Mouse (Mus musculus) kidney, embryonic 15.5 days (tissue): ENCODE measurements around the gene Pcp4l1. TPM values are rescaled to one million over a fixed set of nuclear protein-coding genes. Genes with fewer than 3 reads are reported as not detected.

Experiments
- ATAC-seq: fragments of 200-750 bp; cut with Nextera tagmentation; replicated peaks from 2 replicates; pipeline ENCODE4 v1.8.0; 2017; ENCODE audit warnings: moderate TSS enrichment; ENCODE audit not compliant: low FRiP score
- H3K27ac ChIP-seq: fragments of 300-500 bp; sonication (generic); 2 replicates; pipeline ENCODE4 v1.5.1; 2015; ENCODE audit warnings: mild to moderate bottlenecking, inconsistent platforms
- H3K27me3 ChIP-seq: fragments of 300-500 bp; sonication (generic); 2 replicates; pipeline ENCODE4 v1.6.1; 2015; ENCODE audit warnings: inconsistent platforms
- H3K36me3 ChIP-seq: fragments of 300-500 bp; sonication (generic); 2 replicates; pipeline ENCODE4 v1.6.1; 2015; ENCODE audit warnings: inconsistent platforms
- H3K4me1 ChIP-seq: fragments of 300-500 bp; sonication (generic); 2 replicates; pipeline ENCODE4 v1.6.1; 2015; ENCODE audit warnings: inconsistent platforms
- H3K4me2 ChIP-seq: fragments of 300-500 bp; sonication (generic); 2 replicates; pipeline ENCODE4 v1.6.1; 2015; ENCODE audit warnings: moderate library complexity, mild to moderate bottlenecking, inconsistent platforms
- H3K4me3 ChIP-seq: fragments of 300-500 bp; sonication (generic); replicated peaks from 2 replicates; pipeline ENCODE4 v1.5.1; 2015; ENCODE audit warnings: mild to moderate bottlenecking, inconsistent platforms
- H3K9ac ChIP-seq: fragments of 300-500 bp; sonication (generic); 2 replicates; pipeline ENCODE4 v1.6.1; 2015; ENCODE audit warnings: mild to moderate bottlenecking, inconsistent platforms
- H3K9me3 ChIP-seq: fragments of 300-500 bp; sonication (generic); replicated peaks from 2 replicates; pipeline ENCODE4 v1.6.1; 2016; ENCODE audit warnings: inconsistent platforms
- WGBS: fragments of 180-500 bp; shearing (Covaris S2); methylation state at CpG from one replicate; pipeline ENCODE4 v1.1.7; 2015; ENCODE audit warnings: mixed read lengths; 5-methylcytosine and 5-hydroxymethylcytosine counted together
- polyA plus RNA-seq: library from polyadenylated mRNA; unstranded; fragments of >200 nt; fragmentation: Nextera tagmentation; extraction: Ambion mirVana; gene quantifications from 2 replicates; pipeline ENCODE4 v1.2.1, GENCODE M21; 2015

Pcp4l1 gene
- polyA plus RNA-seq, 1 experiment from 2014 or later, result 4.0 TPM

DNA sequence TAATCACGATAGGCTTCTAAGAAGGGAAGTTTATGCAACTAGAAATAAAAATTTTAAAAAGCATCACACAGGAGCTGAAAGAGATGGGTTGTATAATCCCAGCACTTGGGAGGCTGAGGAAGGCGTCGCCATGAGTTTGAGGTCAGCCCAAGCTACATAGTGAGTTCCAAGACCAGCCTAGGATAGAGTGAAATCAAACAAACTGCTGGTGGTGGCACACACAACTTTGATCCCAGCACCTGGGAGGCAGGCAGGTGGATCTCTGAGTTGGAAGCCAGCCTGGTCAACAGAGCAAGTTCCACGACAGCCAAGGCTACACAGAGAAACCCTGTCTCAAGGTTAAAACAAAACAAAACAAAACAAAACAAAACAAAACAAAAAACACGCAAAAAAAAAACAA lies 36.3 kb upstream of the Pcp4l1 start:
- H3K27me3 ChIP-seq, result no peaks in the 10 kb centered on the region
- WGBS, result 84% methylated on average over 5 of the region's 5 CpGs
- H3K9me3 ChIP-seq, result no peaks in the 10 kb centered on the region
- ATAC-seq, result no peak
- H3K9ac ChIP-seq, result no peak overlapping the region
- H3K27ac ChIP-seq, result no peak overlapping the region
- H3K4me2 ChIP-seq, result no peak overlapping the region
- peaks cover 13% of the 10 kb centered on the region; the same call in 1 of the 2 replicates for H3K4me1 ChIP-seq
- no peak overlapping the region for H3K4me3 ChIP-seq
- H3K36me3 ChIP-seq, result peaks cover 42% of the 10 kb centered on the region

DNA sequence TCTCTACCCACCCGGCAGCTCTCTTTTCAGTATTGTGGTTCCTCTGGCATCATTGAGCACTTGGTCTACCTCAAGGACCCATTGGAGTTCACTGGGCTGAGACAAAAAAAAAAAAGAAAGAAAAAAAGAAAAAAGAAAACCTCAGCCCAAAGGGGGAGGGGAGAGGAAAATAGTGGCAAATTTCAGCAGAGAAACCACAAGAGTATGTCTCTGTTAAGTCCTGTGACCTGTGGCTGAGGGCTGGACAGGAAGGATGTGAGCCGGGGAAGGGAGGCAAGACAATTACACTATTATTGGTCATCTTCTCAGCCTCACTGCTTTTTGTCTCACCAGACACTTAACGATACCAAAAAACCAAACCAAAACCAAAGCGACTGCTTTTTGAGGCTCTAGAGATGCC lies 35.8 kb upstream of the Pcp4l1 start:
- no peaks in the 10 kb centered on the region for H3K9me3 ChIP-seq
- H3K4me3 ChIP-seq, result no peak overlapping the region
- no peaks in the 10 kb centered on the region for H3K27me3 ChIP-seq
- H3K9ac ChIP-seq, result no peak overlapping the region
- H3K27ac ChIP-seq, result no peak overlapping the region
- no peak for ATAC-seq
- WGBS, result 82% methylated on average over 4 of the region's 4 CpGs
- peaks cover 37% of the 10 kb centered on the region for H3K36me3 ChIP-seq
- peaks cover 13% of the 10 kb centered on the region; the same call in 1 of the 2 replicates for H3K4me1 ChIP-seq
- H3K4me2 ChIP-seq, result no peak overlapping the region

DNA sequence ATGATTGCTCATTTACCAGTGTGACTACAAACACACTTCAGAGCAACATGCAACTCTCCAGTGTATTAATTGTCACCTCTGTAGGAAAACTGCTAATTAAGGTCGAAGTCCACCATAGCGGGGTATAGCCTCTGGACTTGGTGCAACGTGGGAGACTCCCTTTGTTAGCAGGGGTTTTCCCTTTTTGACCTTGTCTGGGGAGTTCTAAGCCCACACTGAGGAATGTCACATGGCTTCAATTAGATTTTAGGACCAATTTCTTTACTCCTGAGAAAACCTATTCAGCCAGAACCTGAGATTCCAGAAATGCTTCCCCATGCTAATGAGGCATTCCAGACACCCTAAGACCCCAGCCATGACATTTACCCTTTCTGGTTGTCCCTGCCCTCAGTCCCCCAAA lies 34.1 kb upstream of the Pcp4l1 start:
- H3K9ac ChIP-seq, result no peak overlapping the region
- 61% methylated on average over 3 of the region's 3 CpGs for WGBS

DNA sequence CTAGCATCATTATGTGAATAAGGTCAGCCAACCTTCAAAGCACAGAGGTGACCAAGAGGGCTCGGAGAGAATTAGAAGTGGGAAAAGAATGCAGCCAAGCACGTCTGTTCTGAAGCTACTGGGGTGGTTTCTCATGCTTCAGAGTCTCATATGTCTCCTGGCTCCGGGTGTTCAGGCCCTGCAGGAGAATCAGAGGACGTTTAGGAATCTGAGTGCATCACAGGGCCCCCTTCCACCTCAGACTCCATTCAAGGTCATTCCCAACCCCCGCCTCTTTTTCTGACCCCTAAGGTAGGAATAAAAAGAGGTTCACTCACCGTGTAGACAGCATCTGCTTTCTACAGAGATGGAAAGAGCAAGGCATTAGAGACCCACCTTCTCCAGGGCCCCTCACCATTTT lies 33.7 kb upstream of the Pcp4l1 start:
- no peaks in the 10 kb centered on the region for H3K9me3 ChIP-seq
- H3K27ac ChIP-seq, result peak overlapping the region; percentile 49
- H3K4me1 ChIP-seq, result peaks cover 13% of the 10 kb centered on the region; the same call in 1 of the 2 replicates
- H3K4me3 ChIP-seq, result no peak overlapping the region
- no peak overlapping the region for H3K9ac ChIP-seq
- peaks cover 16% of the 10 kb centered on the region for H3K36me3 ChIP-seq
- no peak for ATAC-seq
- H3K27me3 ChIP-seq, result no peaks in the 10 kb centered on the region
- WGBS, result 43% methylated on average over 6 of the region's 6 CpGs
- H3K4me2 ChIP-seq, result no peak overlapping the region

More for the DNA sequence above, 34.1 kb upstream of the Pcp4l1 start:
- Histone ChIP-seq H3K4me1 (peaks cover 13% of the 10 kb centered on the region; the same call in 1 of the 2 replicates), H3K27ac (0 out of 2 replicates have a peak overlapping the region, but pooled peaks have one; percentile 49), H3K4me2 (no peak overlapping the region), H3K9me3 (no peaks in the 10 kb centered on the region), H3K4me3 (no peak overlapping the region), H3K27me3 (no peaks in the 10 kb centered on the region), H3K36me3 (peaks cover 20% of the 10 kb centered on the region)
- no peak for ATAC-seq

DNA sequence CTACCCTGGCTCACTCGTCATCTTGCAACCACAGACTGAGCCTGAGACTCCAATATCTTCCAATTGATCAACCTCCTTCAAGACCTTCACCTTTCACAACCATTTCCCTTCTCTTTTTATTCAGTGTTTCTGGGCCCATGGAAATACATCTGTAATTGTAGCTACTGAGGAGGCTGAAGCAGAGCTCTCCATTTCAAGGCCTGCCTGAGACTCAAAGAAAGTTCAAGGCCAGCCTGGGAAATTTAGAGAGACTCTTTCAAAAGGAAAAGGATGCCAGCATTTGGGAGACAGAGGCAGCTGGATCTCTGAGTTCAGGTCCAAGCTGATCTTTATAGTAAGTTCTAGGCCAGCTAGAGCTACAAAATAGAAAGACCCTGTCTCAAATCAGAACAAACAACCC lies 31.8 kb upstream of the Pcp4l1 start:
- no peaks in the 10 kb centered on the region for H3K9me3 ChIP-seq
- WGBS, result 71% methylated on average over 1 of the region's 1 CpGs
- ATAC-seq, result no peak
- H3K4me1 ChIP-seq, result peaks cover 18% of the 10 kb centered on the region
- no peak overlapping the region for H3K4me2 ChIP-seq
- no peaks in the 10 kb centered on the region for H3K36me3 ChIP-seq
- no peak overlapping the region for H3K27ac ChIP-seq
- no peak overlapping the region for H3K9ac ChIP-seq
- no peak overlapping the region for H3K4me3 ChIP-seq
- H3K27me3 ChIP-seq, result no peaks in the 10 kb centered on the region

DNA sequence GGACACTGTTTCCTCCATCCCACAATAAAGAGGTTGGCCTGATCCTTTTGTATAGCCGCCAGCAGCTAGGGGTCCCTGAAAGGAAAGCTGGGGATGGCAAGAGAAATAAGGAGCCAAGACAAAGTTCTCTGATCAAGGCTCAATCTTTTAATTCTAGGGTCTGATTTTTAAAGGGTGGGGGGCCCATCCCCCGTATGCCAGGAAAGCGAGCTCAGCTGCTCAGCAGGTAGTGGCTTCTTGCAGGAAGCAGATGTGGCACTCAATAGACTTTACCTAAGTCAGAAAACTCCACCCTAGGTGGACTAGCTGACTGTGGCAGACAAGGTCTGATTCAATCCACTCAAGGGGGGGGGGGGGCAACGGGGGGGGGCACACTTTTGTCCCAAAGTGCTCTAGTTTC lies 30.7 kb upstream of the Pcp4l1 start:
- WGBS, result 54% methylated on average over 4 of the region's 4 CpGs
- Histone ChIP-seq H3K9ac (no peak overlapping the region), H3K4me1 (peaks cover 20% of the 10 kb centered on the region), H3K36me3 (no peaks in the 10 kb centered on the region), H3K4me2 (no peak overlapping the region), H3K27me3 (no peaks in the 10 kb centered on the region), H3K9me3 (no peaks in the 10 kb centered on the region), H3K27ac (no peak overlapping the region), H3K4me3 (no peak overlapping the region)
- no peak for ATAC-seq

DNA sequence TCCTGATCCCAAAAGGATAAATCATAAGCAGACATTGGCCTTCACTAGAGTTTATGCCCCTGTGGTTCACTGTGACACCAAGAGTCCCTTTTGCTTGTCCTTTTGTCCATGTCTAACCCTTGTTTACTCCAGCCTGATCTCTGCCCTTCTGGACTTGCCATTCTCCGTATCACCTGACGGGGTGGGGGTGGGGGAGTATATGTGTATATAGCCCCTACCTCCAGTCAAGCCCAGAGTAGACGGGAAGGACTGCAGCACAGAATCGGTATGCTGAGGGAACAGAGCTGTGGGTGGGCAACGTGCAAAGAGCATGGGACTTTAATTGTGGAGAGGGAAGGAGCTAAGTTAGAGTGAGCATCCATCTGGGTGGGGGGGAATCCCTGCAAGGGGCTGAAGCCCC lies 28.8 kb upstream of the Pcp4l1 start, which contains the start of gene Apoa2:
Gene Apoa2 (plus strand): TSS at position 198 of the 400 bp plus-strand sequence.
- Histone ChIP-seq H3K4me2 (no peak within 1 kb of the TSS), H3K9me3 (no peaks in the 10 kb centered on the region), H3K27ac (no peak within 1 kb of the TSS), H3K27me3 (no peaks in the 10 kb centered on the region), H3K4me3 (no peak within 1 kb of the TSS), H3K9ac (no peak within 1 kb of the TSS), H3K36me3 (peaks cover 6% of the 10 kb centered on the region), H3K4me1 (peaks cover 24% of the 10 kb centered on the region)
- no peak for ATAC-seq
- 69% methylated on average over 5 of the region's 5 CpGs for WGBS

DNA sequence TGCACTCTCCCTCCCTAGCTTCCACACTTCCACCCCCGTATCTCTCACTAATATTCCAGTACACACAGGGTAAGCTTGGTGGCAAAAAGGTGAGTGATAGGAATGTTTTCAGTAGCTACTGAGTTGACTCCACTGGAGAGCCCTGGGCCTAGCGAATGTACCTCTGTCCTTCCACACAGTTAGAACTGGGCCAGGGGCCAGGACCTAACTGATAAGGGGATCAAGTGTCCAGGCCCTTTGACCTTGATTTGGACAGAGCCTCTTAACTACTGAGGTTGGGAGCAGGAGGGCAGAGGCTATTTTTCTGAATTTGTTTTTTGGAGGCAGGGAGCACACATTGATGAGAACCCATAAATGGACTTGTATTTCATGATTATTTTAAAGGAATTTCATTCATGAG lies 27.7 kb upstream of the Pcp4l1 start:
- 71% methylated on average over 2 of the region's 2 CpGs for WGBS
- no peaks in the 10 kb centered on the region for H3K9me3 ChIP-seq
- H3K4me3 ChIP-seq, result no peak overlapping the region
- H3K27ac ChIP-seq, result no peak overlapping the region
- H3K36me3 ChIP-seq, result peaks cover 16% of the 10 kb centered on the region
- H3K9ac ChIP-seq, result no peak overlapping the region
- H3K4me1 ChIP-seq, result peaks cover 20% of the 10 kb centered on the region
- H3K4me2 ChIP-seq, result no peak overlapping the region
- no peak for ATAC-seq
- H3K27me3 ChIP-seq, result no peaks in the 10 kb centered on the region

DNA sequence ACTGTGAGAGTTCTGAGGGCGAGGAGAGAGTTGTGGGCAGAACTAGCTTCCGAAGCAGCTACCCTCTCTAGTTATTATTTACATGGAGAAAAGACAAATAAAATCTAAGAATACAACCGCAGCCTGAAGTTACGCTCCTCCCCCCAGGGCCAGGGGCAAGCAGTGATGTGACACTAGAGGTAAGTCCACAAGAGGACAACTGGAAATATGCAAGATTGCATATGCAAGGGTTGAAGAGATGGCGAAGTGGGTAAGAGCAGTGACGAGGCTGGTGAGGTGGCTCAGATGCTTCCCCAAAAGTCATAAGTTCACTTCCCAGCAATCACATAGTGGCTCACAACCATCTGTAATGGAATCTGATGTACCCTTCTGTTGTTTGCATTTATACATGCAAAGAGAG lies 27.1 kb upstream of the Pcp4l1 start:
- Histone ChIP-seq H3K9me3 (no peaks in the 10 kb centered on the region), H3K27me3 (no peaks in the 10 kb centered on the region), H3K36me3 (peaks cover 23% of the 10 kb centered on the region), H3K4me2 (peak overlapping the region; percentile 52), H3K4me1 (peaks cover 20% of the 10 kb centered on the region), H3K9ac (0 out of 2 replicates have a peak overlapping the region, but pooled peaks have one; percentile 25), H3K27ac (peak overlapping the region; percentile 95), H3K4me3 (peak overlapping the region; percentile 74)
- 81% methylated on average over 6 of the region's 6 CpGs for WGBS
- ATAC-seq, result no peak

DNA sequence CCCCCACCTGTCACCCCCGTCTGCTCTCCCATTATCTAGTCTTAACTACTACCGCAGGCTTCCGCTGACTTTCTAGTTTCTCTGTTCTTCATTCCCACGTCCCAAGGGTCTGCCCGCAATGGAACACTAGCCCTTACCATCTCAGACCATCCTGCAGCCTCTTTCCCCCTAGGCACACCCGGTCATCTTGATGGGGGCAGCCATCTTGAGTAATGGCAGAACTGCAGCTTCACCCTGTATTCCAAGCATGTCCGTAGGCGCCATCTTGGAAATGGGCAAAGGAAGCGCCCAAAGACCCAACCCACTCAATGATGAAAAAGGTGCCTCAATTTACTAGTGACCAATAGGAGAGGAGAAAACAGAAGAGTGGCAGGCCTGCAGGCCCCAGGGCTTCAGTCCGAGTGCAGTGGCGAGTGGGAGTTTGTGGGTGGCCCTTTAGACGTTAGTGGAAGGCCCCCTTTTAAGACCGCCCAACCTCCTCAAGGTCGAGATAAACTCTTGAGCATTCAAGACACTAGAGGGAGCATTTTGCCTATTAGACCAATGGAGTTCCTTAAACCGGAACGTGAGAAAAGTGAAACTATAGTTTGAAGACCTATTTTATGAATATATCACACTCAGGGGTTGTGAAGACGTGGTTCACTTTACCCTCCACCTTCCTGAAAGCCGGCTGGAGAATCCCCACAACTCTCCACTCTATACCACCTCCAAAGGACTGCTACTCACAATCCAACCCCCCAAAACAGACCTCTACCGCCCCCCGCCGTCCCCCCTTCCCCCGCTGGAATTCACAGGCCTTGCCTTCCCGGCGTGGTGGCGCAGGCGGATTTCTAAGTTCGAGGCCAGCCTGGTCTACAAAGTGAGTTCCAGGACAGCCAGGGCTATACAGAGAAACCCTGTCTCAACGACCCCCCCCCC lies 26.4 kb upstream of the Pcp4l1 start, which contains the start of gene Tomm40l:
Gene Tomm40l (minus strand): TSS at position 277 of the 918 bp plus-strand sequence.
- Histone ChIP-seq H3K9me3 (no peaks in the 10 kb centered on the region), H3K27me3 (no peaks in the 10 kb centered on the region), H3K4me1 (peaks cover 20% of the 10 kb centered on the region), H3K27ac (peak within 1 kb of the TSS; percentile 95), H3K36me3 (peaks cover 27% of the 10 kb centered on the region), H3K4me3 (peak within 1 kb of the TSS; percentile 74), H3K4me2 (peak within 1 kb of the TSS; percentile 73), H3K9ac (peak within 1 kb of the TSS; percentile 59)
- peak; percentile 98 for ATAC-seq
- 1% methylated on average over 28 of the region's 28 CpGs for WGBS

DNA sequence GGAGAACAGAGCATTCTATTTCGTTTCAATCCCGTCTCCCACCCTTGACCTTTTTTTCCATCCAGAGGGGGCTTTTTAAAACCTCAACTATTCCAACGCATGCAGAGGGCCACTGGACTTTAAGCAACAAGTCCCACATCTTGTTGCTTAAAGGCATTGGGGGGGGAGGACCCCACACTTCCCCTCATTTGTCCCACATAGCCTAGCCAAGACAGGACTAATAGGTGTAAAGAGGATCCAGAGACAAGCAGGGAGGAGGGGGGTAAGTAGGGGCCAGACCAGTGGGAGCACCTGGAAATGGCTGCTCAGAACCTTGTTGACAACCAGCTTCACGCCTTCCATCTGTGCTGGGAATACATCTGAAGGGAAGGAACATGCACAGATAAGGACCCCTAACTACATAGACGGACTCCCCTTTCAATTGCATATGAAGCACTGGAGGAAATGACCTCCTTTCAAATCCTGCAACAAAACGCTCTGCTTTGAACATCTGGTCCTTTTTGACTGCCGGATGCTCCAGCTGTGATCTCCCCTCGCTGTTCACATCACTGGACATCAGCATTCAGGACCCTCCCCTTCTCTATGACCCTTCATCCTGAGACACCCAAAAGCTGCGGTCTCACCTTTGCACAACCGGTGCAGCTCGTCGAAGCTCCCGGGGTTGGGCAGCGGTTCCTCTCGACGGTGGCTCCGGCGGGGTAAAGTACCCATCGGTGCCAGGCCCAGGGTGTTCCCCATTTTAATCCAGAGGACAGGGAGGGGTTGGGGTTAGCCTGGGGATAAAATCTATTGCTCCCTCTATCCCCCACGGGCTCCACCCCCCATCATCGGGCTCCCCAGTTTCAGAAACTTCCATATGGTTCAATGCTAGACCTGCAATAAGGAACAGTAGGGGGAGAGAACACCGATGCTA lies 25.5 kb upstream of the Pcp4l1 start:
- Histone ChIP-seq H3K9me3 (no peaks in the 10 kb centered on the region), H3K27me3 (no peaks in the 10 kb centered on the region), H3K4me2 (peak overlapping the region; percentile 73), H3K9ac (peak overlapping the region; percentile 59), H3K4me3 (peak overlapping the region; percentile 74), H3K4me1 (peaks cover 20% of the 10 kb centered on the region), H3K27ac (peak overlapping the region; percentile 64; the same call in 1 of the 2 replicates), H3K36me3 (peaks cover 27% of the 10 kb centered on the region)
- WGBS, result 4% methylated on average over 22 of the region's 22 CpGs
- ATAC-seq, result peak; percentile 0; the same call in 1 of the 2 replicates
